Mouse (Mus musculus) cerebellum, adult 2 months (tissue): ENCODE measurements around the gene Slc52a3. TPM values are rescaled to one million over a fixed set of nuclear protein-coding genes. Genes with fewer than 3 reads are reported as not detected.
A peak's percentile ranks its signal among the peaks of the same experiment; 100 is the strongest.

Source experiments
- DNase-seq, 2 experiments: peaks; one replicate each; pipeline ENCODE4 v3.0.0; 2021
- H3K27ac ChIP-seq: fragments of 200-500 bp; 2 replicates; pipeline ENCODE4 v1.5.1; 2012; ENCODE audit warnings: low read length, control low read depth, inconsistent platforms; ENCODE audit not compliant: insufficient read depth
- H3K27me3 ChIP-seq: fragments of 200-500 bp; 2 replicates; pipeline ENCODE4 v1.6.1; 2012; ENCODE audit warnings: inconsistent platforms, mild to moderate bottlenecking, low read length, moderate library complexity; ENCODE audit not compliant: control insufficient read depth, insufficient read depth
- H3K4me1 ChIP-seq: fragments of 200-500 bp; 2 replicates; pipeline ENCODE4 v1.6.1; 2011; ENCODE audit warnings: low read length; ENCODE audit not compliant: control insufficient read depth, insufficient read depth
- H3K4me3 ChIP-seq: fragments of 200-500 bp; replicated peaks from 2 replicates; pipeline ENCODE3; 2011; ENCODE audit warnings: mild to moderate bottlenecking, low read depth, low read length, control low read depth; ENCODE audit not compliant: insufficient read depth
- CTCF ChIP-seq: fragments of 200-500 bp; IDR thresholded peaks from 2 replicates; pipeline ENCODE4 v1.5.1; 2011; ENCODE audit warnings: low read depth, mild to moderate bottlenecking, control low read depth, low read length, moderate library complexity, borderline replicate concordance; ENCODE audit not compliant: insufficient read depth
- POLR2A ChIP-seq: fragments of 200-500 bp; IDR thresholded peaks from 2 replicates; pipeline ENCODE4 v1.6.1; 2011; ENCODE audit warnings: low read length, control low read depth, borderline replicate concordance; ENCODE audit not compliant: insufficient read depth
- WGBS: fragments of 180-500 bp; shearing (Covaris S2); methylation state at CpG from one replicate; pipeline ENCODE4 v1.1.7; 2018; 5-methylcytosine and 5-hydroxymethylcytosine counted together
- polyA plus RNA-seq: library from polyadenylated mRNA; depleted of rRNA; stranded (reverse); fragments of >200 nt; gene quantifications from 2 replicates; pipeline ENCODE4 v1.2.3, GENCODE M21; 2012; rRNA removed

Slc52a3 gene
- polyA plus RNA-seq, 1 experiment, result 2.1 TPM

DNA sequence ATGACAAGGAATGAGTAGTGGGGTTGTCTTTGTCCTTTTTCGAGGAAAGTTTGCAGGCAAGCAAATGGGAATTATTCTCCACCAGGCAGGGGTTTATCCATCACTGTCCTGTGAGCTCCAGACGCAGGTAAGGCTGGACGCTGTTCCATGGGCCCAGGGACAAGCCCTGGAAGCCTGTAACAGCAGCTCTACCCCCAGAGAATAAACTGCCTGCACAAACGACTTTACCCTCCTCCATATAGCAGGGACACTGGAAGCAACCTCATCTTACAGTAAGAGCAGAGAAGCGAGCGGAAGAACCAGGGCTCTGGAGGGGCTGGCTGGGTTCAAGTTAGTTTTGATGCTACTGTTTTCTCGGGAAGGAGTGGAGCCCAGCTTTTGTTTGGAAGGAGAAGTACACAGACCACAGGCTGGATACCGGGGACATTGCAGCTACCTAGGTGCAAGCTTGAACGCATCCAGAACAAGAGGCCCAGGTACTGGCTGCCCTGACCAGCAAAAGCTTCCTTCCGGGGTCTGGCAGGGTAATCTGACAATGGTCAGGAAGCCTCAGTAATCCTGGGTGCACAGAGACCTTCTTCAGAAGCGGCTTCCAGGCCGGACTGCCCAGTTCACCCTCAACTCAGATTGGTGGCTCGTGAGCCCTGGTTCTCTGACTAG is 53.4 kb downstream of the Slc52a3 start:
- H3K27ac ChIP-seq, result no peak overlapping the region
- 73% methylated on average over 13 of the region's 13 CpGs for WGBS
- peaks cover 8% of the 10 kb centered on the region for H3K4me1 ChIP-seq
- no peak overlapping the region for H3K4me3 ChIP-seq
- H3K27me3 ChIP-seq, result peaks cover 10% of the 10 kb centered on the region; the same call in 1 of the 2 replicates
- DNase-seq, result no peak
- TF ChIP-seq CTCF (no peak), POLR2A (no peak)

GRCm38 (mm10) chr2:152050316-152050715 is 54.0 kb downstream of the Slc52a3 start:
- no peak for TF ChIP-seq CTCF
- TF ChIP-seq POLR2A, result no peak
- 76% methylated on average over 7 of the region's 7 CpGs for WGBS
- peaks cover 11% of the 10 kb centered on the region for H3K4me1 ChIP-seq
- H3K27me3 ChIP-seq, result peaks cover 10% of the 10 kb centered on the region; the same call in 1 of the 2 replicates
- no peak for DNase-seq
- H3K27ac ChIP-seq, result no peak overlapping the region
- no peak overlapping the region for H3K4me3 ChIP-seq

DNA sequence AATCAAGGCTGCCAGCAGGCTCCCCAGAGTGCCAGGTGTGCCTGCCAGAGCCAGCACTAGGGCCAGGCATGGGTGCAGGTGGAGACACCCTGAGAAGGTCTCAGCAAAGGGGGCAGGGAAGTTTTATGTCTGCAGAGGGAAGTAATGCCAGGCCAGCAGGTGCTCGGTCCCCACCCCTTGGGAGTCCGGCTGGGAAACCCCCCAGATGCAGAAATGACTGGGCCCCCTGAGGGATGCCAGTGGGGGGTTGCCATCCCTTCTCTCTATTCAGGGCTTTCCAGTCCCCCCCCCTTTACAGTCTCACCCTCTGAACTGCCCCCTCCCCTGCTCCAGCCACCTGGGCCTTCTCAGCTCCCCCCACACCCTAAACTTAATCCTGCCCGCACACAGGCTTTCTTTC is 55.7 kb downstream of the Slc52a3 start:
- Histone ChIP-seq H3K27ac (no peak overlapping the region), H3K4me1 (peaks cover 25% of the 10 kb centered on the region), H3K27me3 (peaks cover 10% of the 10 kb centered on the region; the same call in 1 of the 2 replicates), H3K4me3 (no peak overlapping the region)
- DNase-seq, result no peak
- 79% methylated on average over 3 of the region's 3 CpGs for WGBS
- no peak for TF ChIP-seq POLR2A
- no peak for TF ChIP-seq CTCF

- DNase-seq, result peak; percentile 81 to 88
- WGBS, result 3% methylated on average over 1 of the region's 1 CpGs
- no peak for TF ChIP-seq POLR2A
- TF ChIP-seq CTCF, result no peak
- Histone ChIP-seq H3K27me3 (no peaks in the 10 kb centered on the region; the same call in 1 of the 2 replicates), H3K4me1 (peaks cover 21% of the 10 kb centered on the region), H3K27ac (no peak overlapping the region), H3K4me3 (no peak overlapping the region)
Measured at GRCm38 (mm10) chr2:152055406-152055805, 59.1 kb downstream of the Slc52a3 start.

- 30% methylated on average over 22 of the region's 22 CpGs for WGBS
- Histone ChIP-seq H3K27me3 (no peaks in the 10 kb centered on the region), H3K4me1 (peaks cover 21% of the 10 kb centered on the region), H3K27ac (no peak overlapping the region), H3K4me3 (no peak overlapping the region)
- peak; percentile 79 to 89 for DNase-seq
- TF ChIP-seq POLR2A (no peak), CTCF (no peak)
Measured at GRCm38 (mm10) chr2:152056368-152057251, 60.3 kb downstream of the Slc52a3 start.

- Histone ChIP-seq H3K27me3 (no peaks in the 10 kb centered on the region), H3K4me1 (peaks cover 21% of the 10 kb centered on the region), H3K4me3 (no peak overlapping the region), H3K27ac (no peak overlapping the region)
- DNase-seq, result peak in 1 of 2 experiments; percentile 25
- no peak for TF ChIP-seq CTCF
- no peak for TF ChIP-seq POLR2A
- WGBS, result 67% methylated on average over 9 of the region's 9 CpGs
Measured at GRCm38 (mm10) chr2:152057252-152057563, 60.9 kb downstream of the Slc52a3 start.

Other genes with a start within 250 kb of the Slc52a3 start
- gene Rspo4, start 153.6 kb upstream of the Slc52a3 start, polyA plus RNA-seq, result not detected in 2 replicates
- gene Angpt4, start 85.3 kb upstream of the Slc52a3 start, polyA plus RNA-seq, result 0.23 and 0.25 TPM in 2 replicates
- 8.3 and 8.9 TPM in 2 replicates for gene Fam110a, start 16.3 kb upstream of the Slc52a3 start, polyA plus RNA-seq
- gene Scrt2, start 85.0 kb downstream of the Slc52a3 start, polyA plus RNA-seq, result 14.8 and 15.4 TPM in 2 replicates
- gene Srxn1, start 109.0 kb downstream of the Slc52a3 start, polyA plus RNA-seq, result 138 TPM in 2 replicates
- 2.6 TPM in 2 replicates for gene Tcf15, start 147.1 kb downstream of the Slc52a3 start, polyA plus RNA-seq
- gene Csnk2a1, start 230.3 kb downstream of the Slc52a3 start, polyA plus RNA-seq, result 70.2 and 73.1 TPM in 2 replicates